Mouse (Mus musculus) colon, adult 2 months (tissue): Measurements from ENCODE around the gene Sstr4. TPM values are rescaled to one million over a fixed set of nuclear protein-coding genes. Genes with fewer than 3 reads are reported as not detected.

Source experiments
- polyA plus RNA-seq: library from polyadenylated mRNA; depleted of rRNA; stranded (reverse); fragments of >200 nt; gene quantifications from 2 replicates; pipeline ENCODE4 v1.2.3, GENCODE M21; 2012; rRNA removed

Gene Sstr4
- 1.3 and 1.4 TPM in 2 replicates for polyA plus RNA-seq

GRCm38 (mm10) chr2:148395131-148396051 lies at the start of gene Sstr4:
Gene Sstr4, plus strand, starts transcription at chr2:148395344.

GRCm38 (mm10) chr2:148407870-148408760 lies 13.0 kb downstream of the Sstr4 start, which contains the start of gene Thbd:
Gene Thbd, minus strand, starts transcription at chr2:148408188.

GRCm38 (mm10) chr2:148443249-148443958 lies 48.3 kb downstream of the Sstr4 start, which contains the start of gene Cd93:
Gene Cd93, minus strand, starts transcription at chr2:148443563.

Other genes with a start within 250 kb of the Sstr4 start
- gene Thbd, start 12.8 kb downstream of the Sstr4 start, polyA plus RNA-seq, result 47.8 and 48.2 TPM in 2 replicates
- 3.8 and 4.2 TPM in 2 replicates for gene Cd93, start 48.2 kb downstream of the Sstr4 start, polyA plus RNA-seq